Mouse (Mus musculus) heart, adult 2 months (tissue): ENCODE data around the gene Tor3a.

Experiments
- CTCF ChIP-seq: fragments of 200-600 bp; IDR thresholded peaks from 2 replicates; pipeline ENCODE4 v1.8.1; 2022; ENCODE audit warnings: antibody characterized with exemption, mild to moderate bottlenecking, moderate library complexity
- POLR2A ChIP-seq: fragments of 200-500 bp; IDR thresholded peaks from 2 replicates; pipeline ENCODE4 v1.6.1; 2011; ENCODE audit warnings: mild to moderate bottlenecking, low read depth, low read length, control low read depth; ENCODE audit not compliant: insufficient read depth

DNA sequence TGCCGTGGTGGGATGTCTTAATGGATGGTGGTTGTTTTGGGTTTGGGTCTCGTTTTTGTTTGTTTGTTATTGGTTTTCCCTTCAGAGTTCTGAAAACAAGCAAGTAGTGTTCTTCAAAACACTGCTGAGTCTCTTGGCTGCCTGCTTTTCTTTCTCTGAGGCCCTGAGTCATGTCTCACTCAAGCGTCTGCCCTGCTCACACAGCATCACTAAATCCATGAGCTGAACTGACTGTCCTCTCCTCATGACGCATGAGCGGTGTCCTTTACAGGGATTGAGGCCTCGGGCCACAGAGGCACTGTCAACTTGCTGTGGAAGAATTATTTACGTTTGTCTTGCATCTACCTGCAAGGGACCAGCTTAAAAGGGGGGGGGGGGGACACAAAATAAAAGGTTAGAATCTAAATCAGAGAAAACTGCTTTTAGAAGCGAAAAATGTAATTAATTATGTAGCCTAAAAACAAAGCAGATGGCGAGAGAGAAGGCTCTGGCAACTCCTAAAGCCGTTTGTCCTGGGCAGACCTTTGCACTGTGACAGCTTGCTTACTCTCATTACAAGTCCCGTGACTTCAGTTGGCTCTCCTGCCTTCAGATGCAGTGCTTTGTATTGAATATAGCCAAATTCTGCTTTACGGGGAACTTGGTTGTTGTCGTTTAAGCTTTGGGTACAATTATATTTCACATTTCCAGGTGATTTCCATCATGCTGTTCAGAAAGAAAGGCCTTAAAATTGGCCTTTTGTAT is 29.2 kb downstream of the Tor3a start:
- TF ChIP-seq POLR2A (no peak), CTCF (no peak)
